Mouse (Mus musculus): ENCODE results near the gene Usp2. TPM values are rescaled to one million over a fixed set of nuclear protein-coding genes. Genes with fewer than 3 reads are reported as not detected.

The Usp2 gene
- polyA plus RNA-seq, 1 experiment from 2014 or later = 4.4 TPM

DNA sequence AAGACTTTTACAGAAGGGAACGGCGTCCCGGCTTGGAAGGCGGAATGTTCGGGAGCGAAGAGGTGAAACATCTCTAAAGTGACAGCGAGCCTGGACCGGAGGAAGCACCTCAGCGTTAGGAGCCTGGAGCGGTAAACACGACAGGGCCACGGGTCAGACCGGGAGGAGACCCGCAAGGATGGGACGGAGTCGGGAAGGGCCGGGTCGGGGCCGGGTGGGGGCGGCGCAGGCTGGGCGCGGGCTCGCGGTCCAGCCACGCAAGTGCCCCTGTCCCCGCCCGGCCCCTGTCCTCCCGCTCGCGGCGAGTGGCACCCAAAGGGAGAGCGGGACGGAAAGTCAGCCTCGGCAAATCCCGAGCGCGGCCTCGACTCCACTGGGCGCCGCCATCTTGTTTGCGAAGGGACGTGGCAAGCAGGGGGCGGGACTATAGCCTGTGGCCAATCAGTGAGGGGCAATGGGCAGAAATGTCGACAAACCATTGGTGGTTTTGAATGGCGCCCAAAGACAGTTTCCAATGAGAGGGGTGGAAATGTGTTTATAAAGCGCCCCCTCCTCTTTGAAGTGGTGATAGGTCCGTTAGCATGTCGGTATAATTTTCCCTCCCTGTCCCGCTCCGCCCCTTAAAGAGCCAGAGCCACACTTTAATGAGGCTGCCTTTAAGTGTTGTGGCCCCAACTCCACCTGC lies 46.4 kb downstream of the Usp2 start, which contains the start of the genes Gm49380 and Rnf26:
TSS of gene Gm49380 (minus strand) at position 396 of the 685 bp plus-strand sequence.
TSS of gene Rnf26 (minus strand) at position 413 of the 685 bp plus-strand sequence.
- ATAC-seq (replicated peaks; ENCODE audit: low FRiP score) (peak; percentile 94), DNase-seq (ENCODE audit: low spot score) (peak; percentile 89)
- Histone ChIP-seq H3K4me3 (ENCODE audit: low read depth, low read length) (peak within 1 kb of the TSS; percentile 82), H3K36me3 (ENCODE audit: control insufficient read depth, insufficient read depth, low read length) (peaks cover 7% of the 10 kb centered on the region), H3K9ac (ENCODE audit: low read depth, low read length) (peak within 1 kb of the TSS; percentile 85), H3K27ac (ENCODE audit: low read depth, low read length) (peak within 1 kb of the TSS; percentile 30; the same call in 1 of the 2 replicates), H3K9me3 (ENCODE audit: control insufficient read depth, low read length) (no peaks in the 10 kb centered on the region), H3K4me1 (replicated peaks; ENCODE audit: control insufficient read depth, insufficient read depth, low read length) (peaks cover 25% of the 10 kb centered on the region), H3K27me3 (replicated peaks; ENCODE audit: control insufficient read depth, insufficient read depth, low read length) (no peaks in the 10 kb centered on the region), H3K4me2 (peak within 1 kb of the TSS; percentile 61)
- under 1% methylated on average over 49 of the region's 51 CpGs for WGBS

DNA sequence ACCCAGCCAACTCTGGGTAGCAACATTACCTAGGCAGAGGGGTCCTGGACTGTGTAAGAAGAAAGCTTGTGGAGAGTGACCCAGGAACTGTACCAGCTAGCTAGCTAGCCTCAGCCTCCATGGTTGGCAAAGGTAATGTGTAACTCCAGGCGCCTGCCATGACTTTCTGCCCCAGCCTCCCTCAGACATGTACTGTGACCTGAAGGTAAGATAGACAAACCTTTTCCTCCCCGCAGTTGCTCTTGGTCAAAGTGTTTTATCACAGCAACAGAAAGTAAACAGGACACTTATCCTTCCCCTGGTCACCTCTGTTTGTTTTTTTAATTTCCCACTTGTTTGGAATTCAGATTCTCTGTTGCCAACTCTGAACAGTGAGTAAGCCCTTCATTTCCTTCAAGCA lies 47.6 kb downstream of the Usp2 start:
- Histone ChIP-seq H3K27ac (ENCODE audit: low read depth, low read length) (no peak overlapping the region), H3K36me3 (ENCODE audit: control insufficient read depth, insufficient read depth, low read length) (no peaks in the 10 kb centered on the region; the same call in 1 of the 2 replicates), H3K27me3 (replicated peaks; ENCODE audit: control insufficient read depth, insufficient read depth, low read length) (no peaks in the 10 kb centered on the region), H3K9ac (ENCODE audit: low read depth, low read length) (no peak overlapping the region), H3K9me3 (ENCODE audit: control insufficient read depth, low read length) (no peaks in the 10 kb centered on the region), H3K4me2 (no peak overlapping the region), H3K4me3 (ENCODE audit: low read depth, low read length) (no peak overlapping the region), H3K4me1 (replicated peaks; ENCODE audit: control insufficient read depth, insufficient read depth, low read length) (peaks cover 13% of the 10 kb centered on the region)
- 76% methylated on average over 2 of the region's 2 CpGs for WGBS
- DNase-seq (ENCODE audit: low spot score) (no peak), ATAC-seq (replicated peaks; ENCODE audit: low FRiP score) (no peak)

DNA sequence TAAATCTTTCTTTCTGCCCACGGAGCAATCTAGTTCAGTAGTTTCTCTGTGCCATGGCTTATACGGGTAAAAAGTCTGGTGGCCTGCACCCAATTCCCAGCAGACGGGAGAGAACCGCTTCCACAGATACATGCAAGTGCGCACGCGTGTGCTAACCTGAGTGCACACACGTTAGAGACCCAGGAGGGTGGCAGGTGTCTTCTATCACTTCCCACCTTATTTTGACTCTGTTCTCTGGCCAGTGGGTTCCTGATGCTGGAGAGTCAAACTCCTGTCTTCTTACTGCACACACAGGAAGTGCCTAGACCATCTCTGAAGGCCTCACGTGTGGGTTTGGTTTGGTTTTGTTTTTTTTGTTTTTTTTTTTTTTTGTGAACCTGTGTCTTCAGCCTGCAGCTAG lies 48.8 kb downstream of the Usp2 start:
- Histone ChIP-seq H3K36me3 (ENCODE audit: control insufficient read depth, insufficient read depth, low read length) (no peaks in the 10 kb centered on the region), H3K4me2 (no peak overlapping the region), H3K4me3 (ENCODE audit: low read depth, low read length) (no peak overlapping the region), H3K4me1 (replicated peaks; ENCODE audit: control insufficient read depth, insufficient read depth, low read length) (peaks cover 1% of the 10 kb centered on the region; the same call in 1 of the 2 replicates), H3K27me3 (replicated peaks; ENCODE audit: control insufficient read depth, insufficient read depth, low read length) (no peaks in the 10 kb centered on the region), H3K27ac (ENCODE audit: low read depth, low read length) (no peak overlapping the region), H3K9ac (ENCODE audit: low read depth, low read length) (no peak overlapping the region), H3K9me3 (ENCODE audit: control insufficient read depth, low read length) (no peaks in the 10 kb centered on the region)
- DNase-seq (ENCODE audit: low spot score) (no peak), ATAC-seq (replicated peaks; ENCODE audit: low FRiP score) (no peak)
- 85% methylated on average over 9 of the region's 9 CpGs for WGBS

DNA sequence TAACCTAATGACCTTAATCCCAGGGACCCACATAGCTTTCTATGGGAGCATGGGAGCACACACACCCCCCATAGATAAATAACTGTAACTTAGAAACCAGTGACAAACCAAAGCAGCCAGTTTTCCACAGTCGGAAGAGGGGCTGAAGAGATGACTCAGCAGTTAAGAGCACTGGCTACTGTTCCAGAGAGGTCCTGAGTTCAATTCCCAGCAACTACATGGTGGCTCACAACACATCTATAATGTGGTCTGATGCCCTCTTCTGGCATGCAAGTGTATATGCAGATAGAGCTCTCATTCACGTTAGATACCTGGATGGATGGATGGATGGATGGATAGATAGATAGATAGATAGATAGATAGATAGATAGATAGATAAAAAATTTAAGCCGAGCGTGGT lies 49.4 kb downstream of the Usp2 start:
- no peaks in the 10 kb centered on the region for H3K9me3 ChIP-seq (ENCODE audit: control insufficient read depth, low read length)
- WGBS = 80% methylated on average over 4 of the region's 4 CpGs
- no peak for ATAC-seq (replicated peaks; ENCODE audit: low FRiP score)
- no peaks in the 10 kb centered on the region for H3K4me1 ChIP-seq (replicated peaks; ENCODE audit: control insufficient read depth, insufficient read depth, low read length)
- H3K27ac ChIP-seq (ENCODE audit: low read depth, low read length) = no peak overlapping the region
- no peaks in the 10 kb centered on the region for H3K36me3 ChIP-seq (ENCODE audit: control insufficient read depth, insufficient read depth, low read length)
- H3K9ac ChIP-seq (ENCODE audit: low read depth, low read length) = no peak overlapping the region
- DNase-seq (ENCODE audit: low spot score) = no peak
- H3K4me3 ChIP-seq (ENCODE audit: low read depth, low read length) = no peak overlapping the region
- no peaks in the 10 kb centered on the region for H3K27me3 ChIP-seq (replicated peaks; ENCODE audit: control insufficient read depth, insufficient read depth, low read length)
- H3K4me2 ChIP-seq = no peak overlapping the region

DNA sequence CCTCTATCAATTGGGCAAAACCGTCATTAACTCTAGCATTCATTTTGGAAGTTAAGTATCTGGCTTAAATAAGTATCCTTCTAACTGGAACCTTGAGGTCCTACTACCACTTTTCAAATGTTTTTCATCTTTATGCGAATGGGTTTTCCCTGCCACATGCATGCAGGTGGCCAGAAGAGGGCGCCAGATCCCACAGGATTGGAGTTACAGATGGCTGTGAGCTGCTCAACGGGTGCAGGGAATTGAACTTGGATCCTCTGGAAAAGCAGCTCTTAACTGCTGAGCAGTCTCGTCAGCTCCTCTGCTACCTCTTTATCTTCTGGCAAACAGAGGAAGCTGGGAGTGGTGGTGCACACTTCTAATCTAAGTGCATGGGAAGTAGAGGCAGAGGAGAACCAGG lies 52.2 kb downstream of the Usp2 start:
- no peak for ATAC-seq (replicated peaks; ENCODE audit: low FRiP score)
- H3K9me3 ChIP-seq (ENCODE audit: control insufficient read depth, low read length) = no peaks in the 10 kb centered on the region
- H3K27ac ChIP-seq (ENCODE audit: low read depth, low read length) = no peak overlapping the region
- H3K4me2 ChIP-seq = no peak overlapping the region
- DNase-seq (ENCODE audit: low spot score) = no peak
- no peaks in the 10 kb centered on the region for H3K27me3 ChIP-seq (replicated peaks; ENCODE audit: control insufficient read depth, insufficient read depth, low read length)
- no peaks in the 10 kb centered on the region for H3K4me1 ChIP-seq (replicated peaks; ENCODE audit: control insufficient read depth, insufficient read depth, low read length)
- H3K4me3 ChIP-seq (ENCODE audit: low read depth, low read length) = no peak overlapping the region
- no peak overlapping the region for H3K9ac ChIP-seq (ENCODE audit: low read depth, low read length)
- WGBS = 44% methylated on average over 5 of the region's 5 CpGs
- no peaks in the 10 kb centered on the region for H3K36me3 ChIP-seq (ENCODE audit: control insufficient read depth, insufficient read depth, low read length)

DNA sequence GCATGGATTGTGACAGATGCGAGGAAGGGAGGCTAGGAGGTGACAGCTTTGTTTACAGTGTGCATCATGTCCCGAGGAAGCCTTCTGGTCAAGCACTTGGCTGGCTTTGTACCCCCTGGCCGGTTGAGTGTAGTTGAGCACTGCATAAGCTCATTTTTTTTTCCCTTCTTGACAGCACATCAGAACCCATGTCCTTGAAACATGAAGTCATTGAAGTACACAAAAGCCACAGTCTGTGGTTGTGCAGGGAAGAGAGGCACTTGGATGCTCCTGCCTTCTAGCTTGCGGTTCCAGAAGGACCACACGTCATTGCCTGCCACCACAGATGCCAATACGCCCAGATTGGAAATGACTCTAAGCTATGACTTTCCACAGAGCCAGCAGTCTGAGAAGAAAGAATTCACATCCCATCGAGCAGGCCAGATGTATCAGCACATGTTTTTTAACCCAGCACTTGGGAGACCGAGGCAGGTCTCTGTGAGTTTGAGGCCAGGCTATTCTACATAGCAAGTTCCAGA lies 53.2 kb downstream of the Usp2 start:
- no peaks in the 10 kb centered on the region for H3K27me3 ChIP-seq (replicated peaks; ENCODE audit: control insufficient read depth, insufficient read depth, low read length)
- H3K4me3 ChIP-seq (ENCODE audit: low read depth, low read length) = no peak overlapping the region
- DNase-seq (ENCODE audit: low spot score) (no peak), ATAC-seq (replicated peaks; ENCODE audit: low FRiP score) (no peak)
- no peaks in the 10 kb centered on the region for H3K4me1 ChIP-seq (replicated peaks; ENCODE audit: control insufficient read depth, insufficient read depth, low read length)
- H3K36me3 ChIP-seq (ENCODE audit: control insufficient read depth, insufficient read depth, low read length) = no peaks in the 10 kb centered on the region
- H3K9me3 ChIP-seq (ENCODE audit: control insufficient read depth, low read length) = no peaks in the 10 kb centered on the region
- no peak overlapping the region for H3K27ac ChIP-seq (ENCODE audit: low read depth, low read length)
- WGBS = 77% methylated on average over 8 of the region's 8 CpGs
- H3K9ac ChIP-seq (ENCODE audit: low read depth, low read length) = no peak overlapping the region
- no peak overlapping the region for H3K4me2 ChIP-seq

DNA sequence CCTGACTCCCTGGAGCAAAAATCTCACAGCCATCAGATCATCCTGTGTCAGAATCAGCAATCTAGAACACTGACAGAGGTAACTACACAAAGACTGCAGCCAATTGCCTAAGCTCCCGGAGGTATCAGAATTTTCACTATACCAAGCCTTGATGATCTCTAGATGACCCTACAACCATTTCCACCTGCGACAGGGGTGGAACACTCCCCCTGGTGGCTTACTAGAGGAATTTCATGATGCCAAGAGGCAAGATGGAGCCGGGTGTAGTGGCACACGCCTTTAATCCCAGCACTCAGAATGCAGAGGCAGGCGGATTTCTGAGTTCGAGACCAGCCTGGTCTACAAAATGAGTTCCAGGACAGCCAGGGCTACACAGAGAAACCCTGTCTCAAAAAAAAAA lies 57.5 kb downstream of the Usp2 start:
- DNase-seq (ENCODE audit: low spot score) = no peak
- H3K9me3 ChIP-seq (ENCODE audit: control insufficient read depth, low read length) = no peaks in the 10 kb centered on the region
- H3K27me3 ChIP-seq (replicated peaks; ENCODE audit: control insufficient read depth, insufficient read depth, low read length) = peaks cover 7% of the 10 kb centered on the region; the same call in 1 of the 2 replicates
- H3K4me2 ChIP-seq = no peak overlapping the region
- H3K27ac ChIP-seq (ENCODE audit: low read depth, low read length) = no peak overlapping the region
- no peak overlapping the region for H3K9ac ChIP-seq (ENCODE audit: low read depth, low read length)
- H3K4me3 ChIP-seq (ENCODE audit: low read depth, low read length) = no peak overlapping the region
- peaks cover 1% of the 10 kb centered on the region; the same call in 1 of the 2 replicates for H3K4me1 ChIP-seq (replicated peaks; ENCODE audit: control insufficient read depth, insufficient read depth, low read length)
- 66% methylated on average over 6 of the region's 6 CpGs for WGBS
- ATAC-seq (replicated peaks; ENCODE audit: low FRiP score) = no peak
- no peaks in the 10 kb centered on the region for H3K36me3 ChIP-seq (ENCODE audit: control insufficient read depth, insufficient read depth, low read length)

DNA sequence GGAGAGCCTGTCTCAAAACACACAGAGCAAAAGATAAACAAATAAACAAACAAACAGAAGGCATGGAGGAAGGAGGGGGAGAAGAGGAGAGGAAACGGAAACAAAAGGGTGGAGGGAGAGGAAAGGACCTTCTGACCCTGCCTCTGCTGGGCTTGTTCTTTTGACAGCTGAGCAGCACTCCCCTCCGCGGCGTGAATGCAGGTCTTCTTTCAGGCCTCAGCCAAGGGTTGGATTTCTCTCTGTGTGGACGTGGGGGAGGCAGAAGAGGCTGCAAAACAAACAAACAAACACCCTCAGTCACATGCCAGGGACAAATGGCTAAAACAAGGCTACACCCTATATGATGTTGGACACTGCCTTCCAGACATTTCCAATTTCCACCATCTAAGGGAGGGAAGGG lies 58.2 kb downstream of the Usp2 start:
- ATAC-seq (replicated peaks; ENCODE audit: low FRiP score) (no peak), DNase-seq (ENCODE audit: low spot score) (no peak)
- H3K4me1 ChIP-seq (replicated peaks; ENCODE audit: control insufficient read depth, insufficient read depth, low read length) = peaks cover 8% of the 10 kb centered on the region
- no peaks in the 10 kb centered on the region for H3K9me3 ChIP-seq (ENCODE audit: control insufficient read depth, low read length)
- no peak overlapping the region for H3K4me3 ChIP-seq (ENCODE audit: low read depth, low read length)
- H3K27ac ChIP-seq (ENCODE audit: low read depth, low read length) = no peak overlapping the region
- H3K36me3 ChIP-seq (ENCODE audit: control insufficient read depth, insufficient read depth, low read length) = no peaks in the 10 kb centered on the region
- no peak overlapping the region for H3K9ac ChIP-seq (ENCODE audit: low read depth, low read length)
- no peak overlapping the region for H3K4me2 ChIP-seq
- H3K27me3 ChIP-seq (replicated peaks; ENCODE audit: control insufficient read depth, insufficient read depth, low read length) = peaks cover 14% of the 10 kb centered on the region
- WGBS = 68% methylated on average over 5 of the region's 5 CpGs

Measured in liver, embryonic 11.5 days (tissue).